Mouse (Mus musculus) midbrain, embryonic 10.5 days (tissue): Measurements from ENCODE around the gene Tubb3. TPM values are rescaled to one million over a fixed set of nuclear protein-coding genes. Genes with fewer than 3 reads are reported as not detected.

ENCODE experiments used
- DNase-seq: peaks from one replicate; pipeline ENCODE4 v3.0.0-alpha.2; 2017; ENCODE audit warnings: low spot score
- H3K27ac ChIP-seq: fragments of 300-500 bp; sonication (generic); replicated peaks from 2 replicates; pipeline ENCODE4 v1.5.1; 2016; ENCODE audit warnings: mild to moderate bottlenecking
- H3K27me3 ChIP-seq: fragments of 300-500 bp; sonication (generic); 2 replicates; pipeline ENCODE4 v1.6.1; 2016; ENCODE audit warnings: low read depth, mild to moderate bottlenecking; ENCODE audit not compliant: poor library complexity, severe bottlenecking
- H3K36me3 ChIP-seq: fragments of 300-500 bp; sonication (generic); 2 replicates; pipeline ENCODE4 v1.6.1; 2016; ENCODE audit warnings: mild to moderate bottlenecking, moderate library complexity
- H3K4me1 ChIP-seq: fragments of 300-500 bp; sonication (generic); 2 replicates; pipeline ENCODE4 v1.6.1; 2016
- H3K4me3 ChIP-seq: fragments of 300-500 bp; sonication (generic); 2 replicates; pipeline ENCODE4 v1.5.1; 2016; ENCODE audit warnings: mild to moderate bottlenecking, moderate library complexity
- H3K9me3 ChIP-seq: fragments of 300-500 bp; sonication (generic); replicated peaks from 2 replicates; pipeline ENCODE4 v1.6.1; 2016; ENCODE audit warnings: mild to moderate bottlenecking
- WGBS: fragments of 180-500 bp; shearing (Covaris S2); methylation state at CpG from one replicate; pipeline ENCODE4 v1.1.7; 2016; 5-methylcytosine and 5-hydroxymethylcytosine counted together
- polyA plus RNA-seq: library from polyadenylated mRNA; unstranded; fragments of >200 nt; fragmentation: Nextera tagmentation; extraction: Ambion mirVana; gene quantifications from 2 replicates; pipeline ENCODE4 v1.2.1, GENCODE M21; 2016

Tubb3 gene
- 428 and 665 TPM in 2 replicates for polyA plus RNA-seq

DNA sequence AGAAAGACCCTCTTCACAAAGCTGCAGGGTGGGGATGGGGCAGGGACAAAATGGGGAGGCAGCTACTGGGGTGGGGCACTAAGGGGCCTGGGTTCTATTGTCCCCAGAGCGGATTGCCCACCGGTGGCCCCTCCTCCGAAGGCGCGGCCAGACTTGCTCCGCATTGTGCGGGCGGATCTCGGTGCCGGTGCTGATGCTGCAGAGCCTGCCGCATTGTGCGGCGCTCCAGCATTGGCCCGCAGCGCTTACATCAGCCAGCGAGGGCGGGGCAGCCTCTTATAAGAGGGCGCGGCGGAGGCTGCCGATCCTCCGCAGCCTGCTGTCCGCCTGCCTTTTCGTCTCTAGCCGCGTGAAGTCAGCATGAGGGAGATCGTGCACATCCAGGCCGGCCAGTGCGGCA, at the start of gene Tubb3:
Tubb3 (plus strand) TSS at position 179 of the 400 bp plus-strand sequence.
- Histone ChIP-seq H3K4me3 (peak within 1 kb of the TSS; percentile 73), H3K4me1 (peaks cover 73% of the 10 kb centered on the region), H3K36me3 (no peaks in the 10 kb centered on the region), H3K27ac (peak within 1 kb of the TSS; percentile 91), H3K27me3 (peaks cover 64% of the 10 kb centered on the region), H3K9me3 (no peaks in the 10 kb centered on the region)
- peak; percentile 87 for DNase-seq
- under 1% methylated on average over 29 of the region's 29 CpGs for WGBS

DNA sequence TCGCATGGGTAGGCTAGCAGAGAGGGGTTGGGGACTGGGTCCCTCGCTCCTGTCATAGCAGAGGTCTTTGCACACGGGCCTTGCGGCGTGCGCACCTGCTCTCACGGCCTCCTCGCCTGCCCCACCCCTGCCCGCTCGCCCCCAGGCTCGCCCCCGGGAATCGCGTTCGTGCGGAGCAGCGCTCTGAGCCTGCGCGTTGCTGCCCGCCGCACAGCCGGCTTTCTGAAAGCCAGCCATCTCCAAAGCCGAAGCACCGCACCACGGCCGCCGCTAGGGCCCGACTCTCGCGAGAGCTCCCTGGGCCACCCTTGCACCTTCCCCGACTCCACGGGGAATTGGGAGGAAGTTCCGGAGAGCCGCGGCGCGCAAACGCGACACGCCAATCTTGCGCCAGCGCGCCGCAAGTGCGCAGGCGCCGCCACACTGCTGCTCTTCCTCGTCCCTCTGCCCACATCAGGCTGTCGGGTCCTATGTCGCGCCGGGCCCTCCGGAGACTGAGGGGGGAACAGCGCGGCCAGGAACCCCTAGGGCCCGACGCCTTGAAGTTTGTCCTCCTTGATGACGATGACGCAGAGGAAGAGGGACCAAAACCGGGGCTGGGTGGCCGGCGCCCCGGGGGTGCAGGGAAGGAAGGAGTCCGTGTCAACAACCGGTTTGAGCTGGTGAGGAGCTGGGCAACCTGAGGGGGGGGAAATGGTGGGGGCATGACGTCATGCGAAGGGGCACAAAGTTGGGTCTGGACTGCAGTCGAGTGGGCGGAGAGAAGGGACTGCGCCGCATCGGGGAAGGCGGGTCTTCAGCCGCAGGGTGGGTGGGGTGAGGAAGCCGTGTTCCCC, 37.6 kb upstream of the Tubb3 start, which contains the start of gene Tcf25:
Tcf25 (plus strand) TSS at position 351 of the 836 bp plus-strand sequence.
- under 1% methylated on average over 75 of the region's 75 CpGs for WGBS
- peak; percentile 97 for DNase-seq
- no peaks in the 10 kb centered on the region for H3K27me3 ChIP-seq
- no peaks in the 10 kb centered on the region for H3K9me3 ChIP-seq
- peak within 1 kb of the TSS; percentile 95 for H3K27ac ChIP-seq
- H3K4me1 ChIP-seq: peaks cover 33% of the 10 kb centered on the region
- peak within 1 kb of the TSS; percentile 86 for H3K4me3 ChIP-seq
- peaks cover 30% of the 10 kb centered on the region for H3K36me3 ChIP-seq

DNA sequence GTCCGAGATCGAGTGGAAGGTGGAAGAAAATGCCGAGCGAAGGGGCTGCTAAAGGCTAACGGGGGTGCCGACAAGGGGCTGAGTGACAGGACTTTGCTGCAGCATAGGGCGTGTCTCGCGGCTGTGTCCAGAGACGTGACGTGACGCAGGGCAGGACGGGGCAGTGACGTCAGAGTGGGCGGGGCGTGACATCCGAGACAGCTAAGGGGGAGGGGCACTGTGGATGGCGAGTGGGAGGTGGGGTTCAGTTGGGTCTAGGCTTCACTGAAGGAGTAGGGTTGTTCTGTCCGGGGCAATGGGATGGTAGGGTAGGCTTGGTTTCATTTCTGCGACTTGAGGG, 37.0 kb upstream of the Tubb3 start:
- peaks cover 26% of the 10 kb centered on the region for H3K36me3 ChIP-seq
- no peaks in the 10 kb centered on the region for H3K27me3 ChIP-seq
- H3K4me3 ChIP-seq: peak overlapping the region; percentile 86
- DNase-seq: peak; percentile 96
- H3K9me3 ChIP-seq: no peaks in the 10 kb centered on the region
- peaks cover 33% of the 10 kb centered on the region for H3K4me1 ChIP-seq
- WGBS: under 1% methylated on average over 20 of the region's 20 CpGs
- H3K27ac ChIP-seq: peak overlapping the region; percentile 95

DNA sequence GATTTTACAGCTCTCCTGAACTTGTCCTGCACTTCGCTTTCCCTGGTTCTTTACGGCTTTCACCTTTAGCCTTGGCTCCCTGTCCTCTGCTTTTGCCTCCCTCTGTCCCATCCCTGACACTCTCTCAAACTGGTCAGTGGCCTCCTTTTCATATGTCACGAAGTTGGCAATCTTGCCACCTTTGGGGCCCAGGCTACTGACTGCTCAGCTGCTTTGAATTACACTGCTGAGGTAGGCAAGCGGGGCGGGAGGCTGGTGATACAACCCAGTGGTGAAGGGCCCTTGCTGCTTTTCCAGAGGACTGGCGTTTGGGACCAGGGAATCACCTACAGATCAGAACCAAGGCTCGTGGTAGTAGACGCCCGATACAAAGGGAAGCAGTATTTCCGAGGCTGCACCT, 35.5 kb upstream of the Tubb3 start:
- Histone ChIP-seq H3K9me3 (no peaks in the 10 kb centered on the region), H3K4me1 (peaks cover 33% of the 10 kb centered on the region), H3K36me3 (peaks cover 28% of the 10 kb centered on the region), H3K27me3 (no peaks in the 10 kb centered on the region), H3K4me3 (no peak overlapping the region), H3K27ac (no peak overlapping the region)
- 92% methylated on average over 10 of the region's 10 CpGs for WGBS
- DNase-seq: no peak

DNA sequence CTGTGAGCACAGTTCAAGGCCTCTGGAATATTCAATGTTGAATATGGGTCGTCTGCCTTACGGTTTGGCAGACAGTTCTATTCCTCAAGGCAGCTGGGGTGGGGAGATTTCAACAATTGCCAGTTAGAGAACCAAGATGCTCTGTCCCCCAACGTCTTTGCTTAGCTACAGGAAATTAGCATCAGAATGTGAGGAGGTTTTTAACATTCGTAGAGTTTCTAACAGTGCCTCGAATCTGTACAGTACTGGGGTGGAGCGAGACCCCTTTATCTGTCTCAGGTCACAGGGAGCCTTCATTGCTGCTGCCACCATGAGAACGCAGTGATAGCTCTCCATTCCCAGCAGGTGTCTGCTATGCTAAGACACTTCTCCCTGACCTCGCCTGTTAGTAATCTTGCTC, 35.1 kb upstream of the Tubb3 start:
- H3K27ac ChIP-seq: no peak overlapping the region
- no peak overlapping the region for H3K4me3 ChIP-seq
- peaks cover 32% of the 10 kb centered on the region for H3K36me3 ChIP-seq
- WGBS: 74% methylated on average over 8 of the region's 8 CpGs
- no peaks in the 10 kb centered on the region for H3K27me3 ChIP-seq
- H3K9me3 ChIP-seq: no peaks in the 10 kb centered on the region
- peaks cover 33% of the 10 kb centered on the region for H3K4me1 ChIP-seq
- DNase-seq: no peak

DNA sequence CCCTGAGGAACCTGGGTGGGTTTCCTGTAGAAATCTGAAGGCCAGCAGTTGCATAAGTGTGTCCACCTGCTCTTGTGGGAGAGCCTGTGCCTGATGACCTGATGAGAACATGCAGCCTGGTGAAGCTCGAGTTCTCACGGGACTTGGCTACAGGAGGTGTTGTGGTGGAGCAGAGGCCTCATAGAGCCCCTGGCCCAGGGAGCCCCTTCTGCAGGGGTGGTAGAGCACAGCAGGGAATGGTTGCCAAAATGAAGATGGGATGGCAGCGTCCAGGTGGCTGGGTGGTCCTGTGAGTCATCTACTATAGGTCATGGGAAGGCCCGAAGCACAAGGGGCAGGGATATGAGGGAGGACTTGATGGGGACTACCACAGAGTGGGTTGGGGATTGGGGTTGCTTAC, 29.5 kb upstream of the Tubb3 start:
- no peaks in the 10 kb centered on the region for H3K4me1 ChIP-seq
- no peak overlapping the region for H3K4me3 ChIP-seq
- H3K36me3 ChIP-seq: peaks cover 73% of the 10 kb centered on the region
- no peaks in the 10 kb centered on the region for H3K27me3 ChIP-seq
- H3K27ac ChIP-seq: no peak overlapping the region
- WGBS: 91% methylated on average over 4 of the region's 4 CpGs
- no peaks in the 10 kb centered on the region for H3K9me3 ChIP-seq
- no peak for DNase-seq

DNA sequence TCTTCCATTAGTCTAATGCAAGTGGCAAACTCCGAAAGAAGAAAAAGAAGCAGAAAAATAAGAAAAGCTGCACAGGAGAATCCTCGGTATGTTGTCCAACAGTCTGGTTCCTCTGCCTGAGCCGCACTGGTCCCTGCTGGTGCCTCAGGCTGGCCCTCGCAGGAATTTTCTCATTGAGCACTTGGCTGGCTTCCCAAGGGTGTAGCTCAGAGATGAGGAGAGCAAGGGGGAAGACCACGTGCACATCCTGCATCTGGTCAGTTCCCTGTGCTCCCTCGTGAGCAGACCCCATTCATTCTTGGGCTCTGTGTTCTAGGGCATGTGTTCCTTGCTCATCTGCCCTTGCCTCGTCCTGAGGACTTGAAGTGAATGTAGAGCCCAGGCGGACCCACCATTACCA, 28.7 kb upstream of the Tubb3 start:
- no peak for DNase-seq
- Histone ChIP-seq H3K27me3 (no peaks in the 10 kb centered on the region), H3K9me3 (no peaks in the 10 kb centered on the region), H3K27ac (no peak overlapping the region), H3K4me3 (no peak overlapping the region), H3K36me3 (peaks cover 76% of the 10 kb centered on the region), H3K4me1 (no peaks in the 10 kb centered on the region)
- 94% methylated on average over 8 of the region's 8 CpGs for WGBS

DNA sequence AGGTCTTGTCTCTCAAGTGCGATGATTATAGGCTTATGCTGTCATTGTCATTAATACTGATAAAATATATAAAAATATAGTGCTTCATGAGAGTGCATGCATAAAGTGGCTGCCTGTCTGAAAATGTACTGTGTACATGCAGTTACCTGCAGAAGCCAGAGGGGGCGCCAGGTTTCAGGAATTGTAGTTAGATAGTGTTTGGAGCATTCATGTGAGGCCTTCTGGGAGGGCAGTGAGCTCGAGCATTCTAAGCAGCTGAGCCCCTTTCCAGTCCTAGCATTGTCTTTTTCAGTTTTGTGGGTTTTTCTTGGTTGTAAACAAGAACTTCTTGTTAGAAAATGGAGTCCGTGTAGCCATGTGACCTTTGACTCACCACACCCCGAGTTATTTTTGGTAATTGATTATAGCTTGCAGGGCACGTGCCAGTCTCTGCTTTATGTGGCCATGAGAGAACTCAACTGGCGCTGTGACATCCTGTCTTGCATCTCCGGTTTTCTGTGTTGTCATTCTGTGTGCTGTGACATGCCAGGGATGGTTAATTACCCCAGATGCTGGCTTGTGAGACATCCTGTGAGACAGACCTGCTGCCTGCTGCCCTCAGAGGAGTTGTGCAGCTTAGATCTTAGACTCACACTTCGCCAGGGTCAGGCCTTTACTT, 26.2 kb upstream of the Tubb3 start:
- WGBS: 75% methylated on average over 9 of the region's 9 CpGs

DNA sequence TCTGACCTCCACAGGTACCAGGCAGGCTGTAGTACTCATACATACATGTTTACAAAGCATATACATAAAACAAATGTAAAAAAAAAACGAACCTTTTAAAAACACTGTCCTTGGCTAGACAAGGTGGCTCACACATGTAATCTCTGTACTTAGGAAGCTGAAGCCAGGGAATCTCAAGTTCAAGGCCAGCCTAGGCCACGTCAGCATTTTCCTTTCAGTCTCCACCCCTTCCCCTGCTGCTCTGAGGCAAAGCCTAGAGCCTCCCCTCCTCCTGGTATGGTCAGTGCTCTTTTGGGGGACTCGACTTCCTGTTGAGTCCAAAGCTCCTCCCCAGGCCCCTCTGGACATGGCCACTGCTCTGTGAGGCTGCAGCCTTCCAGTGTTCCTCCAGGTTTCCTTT, 24.2 kb upstream of the Tubb3 start:
- Histone ChIP-seq H3K4me3 (no peak overlapping the region), H3K27me3 (no peaks in the 10 kb centered on the region), H3K36me3 (peaks cover 100% of the 10 kb centered on the region), H3K27ac (no peak overlapping the region), H3K9me3 (no peaks in the 10 kb centered on the region), H3K4me1 (no peaks in the 10 kb centered on the region)
- no peak for DNase-seq
- WGBS: 88% methylated on average over 3 of the region's 3 CpGs

More for the DNA sequence above, 26.2 kb upstream of the Tubb3 start:
- Histone ChIP-seq H3K4me3 (no peak overlapping the region), H3K4me1 (no peaks in the 10 kb centered on the region), H3K9me3 (no peaks in the 10 kb centered on the region), H3K36me3 (peaks cover 95% of the 10 kb centered on the region), H3K27me3 (no peaks in the 10 kb centered on the region), H3K27ac (no peak overlapping the region)
- peak; percentile 24 for DNase-seq

DNA sequence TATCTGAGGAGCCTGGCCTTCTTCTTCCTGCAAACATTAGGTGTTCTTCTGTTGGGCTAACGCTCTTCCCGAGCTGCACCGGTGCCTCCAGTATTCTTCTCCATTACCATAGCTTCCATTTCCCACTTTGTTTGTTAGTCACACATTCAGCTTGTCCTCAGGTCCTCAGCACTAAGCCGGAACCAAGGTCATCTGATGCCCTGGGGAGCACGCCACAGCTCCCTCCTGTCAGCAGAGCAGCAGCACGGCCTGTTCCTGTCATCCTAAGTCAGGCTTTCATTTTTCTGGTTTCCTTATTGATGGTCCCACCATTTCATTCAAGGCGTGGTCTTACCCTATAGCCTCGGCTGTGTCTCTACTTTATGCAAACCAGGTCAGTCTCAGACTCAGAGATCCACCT, 23.4 kb upstream of the Tubb3 start:
- Histone ChIP-seq H3K27me3 (no peaks in the 10 kb centered on the region), H3K27ac (no peak overlapping the region), H3K4me1 (no peaks in the 10 kb centered on the region), H3K4me3 (no peak overlapping the region), H3K9me3 (no peaks in the 10 kb centered on the region), H3K36me3 (peaks cover 100% of the 10 kb centered on the region)
- DNase-seq: no peak
- 96% methylated on average over 8 of the region's 8 CpGs for whole genome bisulfite sequencing

DNA sequence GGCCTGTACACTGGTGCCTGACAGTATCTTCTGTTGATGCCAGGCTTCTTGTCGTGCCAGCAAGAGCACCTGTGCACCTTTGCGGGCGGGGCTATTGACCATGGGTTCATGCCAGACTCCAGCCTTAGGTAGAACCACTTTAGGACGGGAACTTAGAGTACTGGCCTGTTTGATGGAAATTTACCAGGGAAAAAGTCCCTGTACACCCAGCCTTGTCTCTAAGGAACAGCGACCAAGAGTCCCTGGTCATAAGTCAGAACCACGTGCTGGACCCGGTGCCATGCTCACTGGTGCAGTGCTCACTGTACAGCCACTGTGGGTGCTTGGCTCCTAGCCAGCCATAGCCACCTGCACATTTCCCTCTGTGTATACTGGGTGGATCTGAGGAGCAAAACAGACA, 22.2 kb upstream of the Tubb3 start:
- Histone ChIP-seq H3K4me3 (no peak overlapping the region), H3K27me3 (no peaks in the 10 kb centered on the region), H3K27ac (no peak overlapping the region), H3K36me3 (peaks cover 100% of the 10 kb centered on the region), H3K9me3 (no peaks in the 10 kb centered on the region), H3K4me1 (no peaks in the 10 kb centered on the region)
- WGBS: 98% methylated on average over 7 of the region's 7 CpGs
- no peak for DNase-seq

DNA sequence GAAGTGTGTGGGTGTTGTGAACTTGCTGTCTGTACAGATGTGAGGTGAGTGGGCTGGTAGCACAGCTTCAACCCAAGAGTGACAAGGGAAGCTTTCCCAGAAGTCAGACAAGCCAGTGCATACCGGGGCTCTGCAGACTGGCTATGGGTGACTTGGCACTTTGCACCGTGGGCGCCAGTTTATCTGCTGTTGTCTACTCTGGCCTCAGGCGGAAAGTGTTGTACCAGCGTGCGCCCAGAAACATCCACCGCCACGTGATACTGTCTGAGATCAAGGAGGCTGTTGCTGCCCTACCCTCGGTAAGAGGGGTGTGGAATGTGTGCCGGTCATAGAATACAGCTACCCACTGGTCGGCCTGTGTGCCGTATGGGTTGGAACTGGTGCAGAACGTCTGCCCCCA, 12.9 kb upstream of the Tubb3 start:
- Histone ChIP-seq H3K27ac (no peak overlapping the region), H3K9me3 (no peaks in the 10 kb centered on the region), H3K4me3 (no peak overlapping the region), H3K4me1 (no peaks in the 10 kb centered on the region), H3K27me3 (no peaks in the 10 kb centered on the region), H3K36me3 (peaks cover 100% of the 10 kb centered on the region)
- no peak for DNase-seq
- WGBS: 95% methylated on average over 13 of the region's 13 CpGs

DNA sequence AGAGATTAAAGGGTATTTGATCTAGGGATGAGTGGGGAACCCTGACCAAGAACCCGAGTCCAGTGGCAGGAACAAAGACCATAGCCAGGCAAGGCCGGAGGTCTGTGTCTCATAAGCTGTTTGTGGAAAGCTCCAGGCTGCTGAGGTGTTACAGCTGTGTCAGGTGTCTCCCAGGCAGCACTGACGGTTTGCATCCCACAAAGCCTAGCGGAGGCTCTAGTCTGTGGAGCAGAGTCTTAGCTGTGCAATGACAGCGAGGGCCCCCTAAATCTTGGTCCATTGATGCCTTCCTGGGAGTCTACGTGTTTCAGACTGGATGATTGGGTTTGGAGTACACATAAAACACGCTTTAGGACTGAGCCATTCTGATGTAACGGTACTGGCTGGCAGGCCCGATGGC, 9.3 kb upstream of the Tubb3 start:
- no peak for DNase-seq
- Histone ChIP-seq H3K4me1 (peaks cover 16% of the 10 kb centered on the region), H3K27ac (no peak overlapping the region), H3K9me3 (no peaks in the 10 kb centered on the region), H3K27me3 (no peaks in the 10 kb centered on the region), H3K4me3 (no peak overlapping the region), H3K36me3 (peaks cover 66% of the 10 kb centered on the region)
- WGBS: 92% methylated on average over 9 of the region's 9 CpGs
